Mouse (Mus musculus) adrenal gland, postnatal 36 days (tissue): ENCODE results near the gene Maco1. TPM values are rescaled to one million over a fixed set of nuclear protein-coding genes. Genes with fewer than 3 reads are reported as not detected.

ENCODE experiments used
- DNase-seq, 2 experiments: peaks; one replicate each; pipeline ENCODE4 v3.0.0; 2021; ENCODE audit warnings: mixed read lengths in 1 of 2
- long read RNA-seq, 2 experiments: library from polyadenylated mRNA; stranded (forward); transcript quantifications; one replicate each; pipeline ENCODE4 v2.0.0; 2021; ENCODE audit warnings: borderline sequencing depth in 2 of 2
- total RNA-seq, 2 experiments: library from RNA; stranded (reverse); gene quantifications; 2 replicates each; pipeline ENCODE4 v1.2.3; 2021

Maco1 gene
- 10 to 100 TPM; 37.3 to 39.0 TPM for total RNA-seq
- long read RNA-seq, experiment 1, transcript Maco1-201 (11 exons, 3,826 nt) = major isoform, 11 of 24 reads
- long read RNA-seq, experiment 1, partial matches to known transcripts = 6 of 24 reads
- long read RNA-seq, experiment 1, other reads (novel, unspliced or antisense) = 7 of 24 reads
- long read RNA-seq, experiment 2, partial matches to known transcripts = 0 of 4 reads
- long read RNA-seq, experiment 2, other reads (novel, unspliced or antisense) = 2 of 4 reads

- peak; percentile 98 to 99 for DNase-seq
Measured at GRCm38 (mm10) chr4:134853259-134853636, at the start of gene Maco1. Gene Maco1 (minus strand): TSS chr4:134853345.

DNA sequence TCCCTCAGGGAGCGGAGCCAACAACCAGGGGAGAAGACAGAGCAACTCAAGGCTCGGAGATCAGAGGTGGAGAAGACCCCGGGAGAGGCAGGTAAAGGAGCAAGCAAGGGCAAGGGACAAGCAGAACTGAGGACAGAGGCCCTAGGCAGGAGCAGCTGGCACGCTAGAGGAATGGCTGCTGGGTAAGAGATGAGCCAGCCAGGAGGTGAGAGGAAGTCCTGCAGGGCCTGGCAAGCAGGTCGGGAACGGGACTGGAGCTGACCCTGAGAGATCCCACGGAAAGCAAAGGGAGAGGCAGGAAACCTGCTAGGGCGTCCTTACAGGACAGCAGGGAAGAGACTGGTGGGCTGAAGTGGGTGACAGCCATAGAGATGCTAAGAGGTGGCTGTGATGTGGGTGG, 48.0 kb upstream of the Maco1 start:
- DNase-seq = no peak

DNA sequence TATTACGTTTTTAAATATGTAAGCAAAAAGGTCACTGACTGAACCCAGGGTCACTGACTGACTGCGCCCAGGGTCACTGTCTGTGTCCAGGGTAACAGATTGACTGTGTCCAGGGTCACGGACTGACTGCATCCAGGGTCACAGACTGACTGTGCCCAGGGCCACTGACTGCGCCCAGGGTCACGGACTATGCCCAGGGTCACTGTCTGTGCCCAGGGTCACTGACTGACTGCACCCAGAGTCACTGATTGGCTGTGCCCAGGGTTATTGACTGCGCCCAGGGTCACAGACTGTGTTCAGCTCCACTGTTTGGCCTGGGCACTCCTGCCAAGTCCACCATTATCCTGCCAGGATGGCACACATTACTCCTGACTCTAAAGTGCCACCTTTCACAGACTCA, 44.1 kb upstream of the Maco1 start:
- DNase-seq = peak; percentile 74 to 88

- DNase-seq = peak; percentile 74 to 75
Measured at GRCm38 (mm10) chr4:134892096-134892495, 39.0 kb upstream of the Maco1 start.

DNA sequence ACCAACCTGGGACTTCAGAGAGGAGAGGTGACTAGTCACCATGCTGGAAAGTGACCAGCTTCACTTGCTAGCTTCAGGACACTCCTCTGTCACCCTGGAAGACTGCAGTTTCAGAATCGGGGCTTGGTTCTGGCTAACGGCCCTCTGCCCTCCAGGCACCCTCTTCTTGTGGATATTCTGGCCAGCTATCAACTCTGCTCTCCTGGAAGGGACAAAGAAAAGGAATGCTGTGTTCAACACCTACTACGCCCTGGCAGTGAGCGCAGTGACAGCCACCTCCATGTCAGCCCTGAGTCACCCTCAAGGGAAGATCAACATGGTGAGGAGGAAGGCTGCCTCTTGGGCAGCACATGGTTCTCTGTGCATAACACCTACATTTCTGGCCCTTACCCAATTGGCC, 31.2 kb upstream of the Maco1 start:
- DNase-seq = no peak

GRCm38 (mm10) chr4:134883808-134884207, 30.7 kb upstream of the Maco1 start:
- DNase-seq = no peak

DNA sequence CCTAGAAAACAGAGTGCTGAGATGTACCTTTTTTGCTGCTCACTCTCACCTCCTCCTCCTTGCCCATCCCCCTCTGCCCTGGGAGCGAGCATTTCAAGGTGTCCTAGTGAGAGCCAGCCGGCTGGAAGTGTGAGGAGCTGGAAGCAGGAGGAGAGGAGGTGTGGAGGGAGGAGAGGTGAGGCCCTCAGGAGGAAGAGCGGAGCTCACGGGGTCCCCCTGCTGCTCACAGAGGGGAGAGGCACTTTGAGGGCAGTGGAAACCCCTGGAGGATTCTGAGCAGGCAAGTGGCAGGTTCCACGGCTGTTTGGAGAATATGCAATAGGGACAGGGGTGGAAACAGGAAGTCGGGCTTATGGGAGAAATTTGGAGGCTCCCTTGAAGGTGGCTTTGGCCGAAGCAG, 30.1 kb upstream of the Maco1 start:
- peak; percentile 39 to 58 for DNase-seq

- DNase-seq = peak; percentile 44 to 50
Measured at GRCm38 (mm10) chr4:134880041-134880440, 26.9 kb upstream of the Maco1 start.

DNA sequence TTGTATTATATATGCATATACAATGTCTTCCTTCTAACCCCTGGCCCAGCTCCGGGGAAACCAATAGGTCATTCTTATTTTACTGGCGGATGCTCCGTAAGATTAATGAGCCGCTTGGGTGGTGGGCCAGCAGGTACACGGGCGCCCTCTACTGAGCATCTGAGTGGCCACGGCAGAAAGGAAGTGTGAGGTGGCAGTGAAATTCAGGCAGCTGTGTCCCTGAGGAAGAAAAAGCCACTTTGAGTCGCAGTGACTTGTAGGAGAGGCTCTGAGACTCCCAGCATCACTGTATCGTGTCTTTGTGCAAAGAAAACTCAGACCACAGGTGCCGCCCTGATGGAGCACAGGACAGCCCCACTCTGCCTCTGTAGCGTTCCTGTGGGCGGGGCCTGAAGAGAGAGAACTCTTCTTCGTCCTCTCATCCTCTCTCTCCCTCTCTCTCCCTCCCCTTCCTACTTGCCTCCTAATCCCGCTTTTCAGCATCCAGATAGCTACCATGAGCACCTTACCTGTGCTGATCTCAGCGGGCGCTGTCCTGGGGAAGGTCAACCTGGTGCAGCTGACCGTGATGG, 26.4 kb upstream of the Maco1 start:
- peak; percentile 72 to 84 for DNase-seq

DNA sequence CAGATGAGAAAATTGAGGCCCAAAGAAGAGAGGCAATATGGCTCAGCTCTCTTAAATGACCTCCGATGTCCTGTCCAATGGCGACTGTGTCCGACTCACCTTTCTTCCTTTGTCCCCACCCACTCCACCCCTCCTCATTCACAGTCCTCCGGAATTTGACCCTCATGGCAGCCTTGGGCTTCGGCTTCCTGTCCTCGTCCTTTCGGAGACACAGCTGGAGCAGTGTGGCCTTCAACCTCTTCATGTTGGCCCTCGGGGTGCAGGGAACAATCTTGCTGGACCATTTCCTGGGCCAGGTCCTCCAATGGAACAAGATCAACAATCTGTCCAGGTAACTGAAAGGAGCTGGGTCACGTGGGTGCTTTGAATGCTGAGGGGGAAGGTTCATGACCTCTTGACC, 23.0 kb upstream of the Maco1 start:
- DNase-seq = peak in 1 of 2 experiments; percentile 22

GRCm38 (mm10) chr4:134871950-134872349, 18.8 kb upstream of the Maco1 start:
- no peak for DNase-seq

- no peak for DNase-seq
Measured at GRCm38 (mm10) chr4:134871477-134871876, 18.3 kb upstream of the Maco1 start.

GRCm38 (mm10) chr4:134869815-134870375, 16.8 kb upstream of the Maco1 start:
- no peak for DNase-seq

- no peak for DNase-seq
Measured at GRCm38 (mm10) chr4:134869068-134869730, 16.1 kb upstream of the Maco1 start.

DNA sequence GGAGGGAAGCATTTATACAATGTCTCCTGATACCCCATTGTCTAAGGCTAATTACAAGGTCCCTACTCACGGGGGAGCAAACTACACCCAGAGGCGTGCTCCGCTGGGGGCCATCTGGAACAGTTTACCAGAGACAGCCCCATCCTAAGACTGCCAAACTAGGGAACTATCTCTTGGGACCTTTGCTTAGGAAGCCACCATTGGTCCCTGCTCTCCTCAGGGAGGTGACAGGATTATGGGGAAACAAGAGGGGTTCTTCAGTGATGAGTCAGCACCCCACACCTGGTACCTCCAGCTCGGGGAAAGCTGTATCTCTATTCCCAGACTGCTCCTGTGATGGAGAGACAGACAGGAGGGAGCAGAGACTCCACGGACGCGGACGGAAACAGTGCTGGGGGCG, 15.3 kb upstream of the Maco1 start:
- DNase-seq = no peak

DNA sequence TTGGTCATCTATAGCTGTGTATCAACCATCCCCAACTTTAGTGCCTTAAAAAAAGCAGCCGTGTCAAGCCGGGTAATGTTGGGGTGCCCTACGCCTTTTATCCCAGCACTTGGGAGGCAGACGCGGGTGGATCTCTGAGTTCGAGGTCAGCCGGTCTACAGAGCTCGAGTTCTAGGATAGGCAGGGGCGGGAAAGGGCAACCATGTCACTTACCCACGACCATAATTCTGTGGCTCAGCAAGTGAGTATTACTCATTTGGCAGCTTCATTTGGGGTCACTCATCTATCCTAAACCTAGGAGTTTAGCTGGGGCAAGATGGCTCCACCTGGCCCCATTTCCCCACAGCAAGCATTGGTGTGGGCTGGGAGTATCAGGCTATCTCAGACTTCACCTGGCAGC, 14.9 kb upstream of the Maco1 start:
- no peak for DNase-seq

DNA sequence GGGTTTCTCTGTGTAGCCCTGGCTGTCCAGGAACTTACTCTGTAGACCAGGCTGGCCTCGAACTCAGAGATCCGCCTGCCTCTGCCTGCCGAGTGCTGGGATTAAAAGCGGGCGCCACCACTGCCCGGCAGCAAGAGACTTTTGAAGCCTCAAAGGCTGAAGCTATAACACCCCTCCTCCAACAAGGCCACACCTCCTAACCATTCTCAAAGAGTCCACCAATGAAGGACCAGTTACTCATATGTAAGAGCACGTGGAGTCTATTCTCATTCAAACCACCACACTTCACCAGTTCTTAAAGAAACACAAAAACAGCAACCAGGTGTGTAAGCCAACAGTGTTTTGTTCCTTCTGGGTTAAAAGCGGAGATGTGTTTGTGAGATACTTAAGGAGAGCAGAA, 14.5 kb upstream of the Maco1 start:
- no peak for DNase-seq

GRCm38 (mm10) chr4:134867213-134867612, 14.1 kb upstream of the Maco1 start:
- DNase-seq = no peak

GRCm38 (mm10) chr4:134865789-134866188, 12.6 kb upstream of the Maco1 start:
- DNase-seq = no peak

GRCm38 (mm10) chr4:134865340-134865739, 12.2 kb upstream of the Maco1 start:
- no peak for DNase-seq

DNA sequence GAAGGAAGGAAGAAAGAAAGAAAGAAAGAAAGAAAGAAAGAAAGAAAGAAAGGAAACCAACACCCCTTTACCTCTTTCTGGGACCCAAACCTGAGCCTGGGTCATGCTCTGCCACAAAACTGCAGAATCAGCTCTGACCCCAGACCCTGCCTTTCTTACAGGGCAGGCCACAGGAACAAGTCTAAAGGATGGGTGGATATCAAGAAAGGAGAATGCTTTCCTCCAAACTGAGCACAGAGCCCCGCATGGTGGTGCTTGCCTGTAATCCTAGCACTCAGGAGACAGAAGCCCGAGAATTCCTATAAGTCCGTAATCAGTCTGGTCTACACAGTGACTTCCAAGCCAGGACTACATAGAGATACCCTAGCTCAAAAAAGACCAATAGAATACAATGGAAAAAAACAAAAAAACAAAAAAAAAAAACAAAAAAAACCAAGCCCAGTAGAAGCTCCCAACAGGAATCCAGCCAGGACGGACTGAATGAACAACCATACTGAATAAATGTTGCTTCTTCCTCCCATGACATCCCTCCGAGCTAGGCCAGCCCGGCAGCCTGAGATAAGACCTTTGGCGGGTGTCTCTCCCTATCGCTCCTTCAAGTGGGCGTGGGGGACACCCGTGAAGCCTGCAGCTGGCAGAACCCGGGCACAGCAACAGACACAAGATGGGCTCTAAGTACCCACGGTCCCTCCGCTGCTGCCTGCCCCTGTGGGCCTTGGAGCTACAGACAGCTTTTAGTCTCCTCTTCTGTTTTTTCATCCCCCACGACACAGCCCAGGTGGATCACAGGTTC, 11.0 kb upstream of the Maco1 start, which contains the start of gene Rhd:
Rhd (plus strand) TSS at position 600 of the 793 bp plus-strand sequence.
- DNase-seq = no peak

- no peak for DNase-seq
Measured at GRCm38 (mm10) chr4:134862996-134863395, 9.9 kb upstream of the Maco1 start.
